Mouse (Mus musculus) bone marrow macrophage, adult 2 months (primary cell): Measurements from ENCODE around the gene Odf2l.

Experiments used
- CTCF ChIP-seq: IDR thresholded peaks from 2 replicates; pipeline ENCODE4 v1.5.1; 2012; ENCODE audit warnings: low read depth, mild to moderate bottlenecking, low read length, moderate library complexity
- POLR2A ChIP-seq: IDR thresholded peaks from 2 replicates; pipeline ENCODE4 v1.6.1; 2012; ENCODE audit warnings: mild to moderate bottlenecking, low read depth, low read length, borderline replicate concordance

DNA sequence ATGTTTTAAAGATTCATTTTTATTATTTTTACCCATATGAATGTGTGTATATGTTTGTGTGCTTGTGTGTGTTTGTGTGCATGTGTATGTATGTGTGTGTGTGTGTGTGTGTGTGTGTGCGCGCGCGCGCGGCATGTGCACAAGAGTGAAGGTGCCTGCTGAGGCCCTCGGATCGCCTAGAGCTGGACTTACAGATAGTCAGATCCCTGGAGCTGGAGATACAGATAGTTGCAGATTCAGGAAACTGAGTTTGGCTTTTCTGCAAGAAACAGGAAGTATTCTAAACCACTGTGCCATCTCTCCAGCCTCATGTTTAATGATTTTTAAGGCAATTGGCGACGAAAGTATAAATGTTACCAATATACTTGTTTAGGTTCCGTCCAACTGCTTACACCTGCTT, 48.4 kb downstream of the Odf2l start:
- TF ChIP-seq POLR2A, result no peak
- no peak for TF ChIP-seq CTCF
